Mouse (Mus musculus) embryonic facial prominence, embryonic 12.5 days (tissue): ENCODE measurements around the gene Tmem145. TPM values are rescaled to one million over a fixed set of nuclear protein-coding genes. Genes with fewer than 3 reads are reported as not detected.

ENCODE experiments used
- ATAC-seq: fragments of 200-750 bp; cut with Nextera tagmentation; 2 replicates; pipeline ENCODE4 v1.8.0; 2017; ENCODE audit not compliant: insufficient number of reproducible peaks, insufficient read depth, low FRiP score, low TSS enrichment
- H3K27ac ChIP-seq: fragments of 300-500 bp; sonication (generic); 2 replicates; pipeline ENCODE4 v1.5.1; 2016; ENCODE audit warnings: mild to moderate bottlenecking
- H3K27me3 ChIP-seq: fragments of 300-500 bp; sonication (generic); 2 replicates; pipeline ENCODE4 v1.6.1; 2016; ENCODE audit warnings: mild to moderate bottlenecking, moderate library complexity
- H3K36me3 ChIP-seq: fragments of 300-500 bp; sonication (generic); 2 replicates; pipeline ENCODE4 v1.6.1; 2016; ENCODE audit warnings: mild to moderate bottlenecking
- H3K4me1 ChIP-seq: fragments of 300-500 bp; sonication (generic); 2 replicates; pipeline ENCODE4 v1.6.1; 2016
- H3K4me2 ChIP-seq: fragments of 300-500 bp; sonication (generic); replicated peaks from 2 replicates; pipeline ENCODE4 v1.6.1; 2016; ENCODE audit warnings: mild to moderate bottlenecking, moderate library complexity
- H3K4me3 ChIP-seq: fragments of 300-500 bp; sonication (generic); 2 replicates; pipeline ENCODE4 v1.5.1; 2016; ENCODE audit warnings: mild to moderate bottlenecking
- H3K9ac ChIP-seq: fragments of 300-500 bp; sonication (generic); 2 replicates; pipeline ENCODE4 v1.6.1; 2016; ENCODE audit warnings: mild to moderate bottlenecking, moderate library complexity
- H3K9me3 ChIP-seq: fragments of 300-500 bp; sonication (generic); 2 replicates; pipeline ENCODE4 v1.6.1; 2016; ENCODE audit warnings: mild to moderate bottlenecking, moderate library complexity
- WGBS: fragments of 180-500 bp; shearing (Covaris S2); methylation state at CpG from one replicate; pipeline ENCODE4 v1.1.7; 2016; 5-methylcytosine and 5-hydroxymethylcytosine counted together
- polyA plus RNA-seq: library from polyadenylated mRNA; unstranded; fragments of >200 nt; fragmentation: Nextera tagmentation; extraction: Ambion mirVana; gene quantifications from 2 replicates; pipeline ENCODE4 v1.2.1, GENCODE M21; 2016

The Tmem145 gene
- polyA plus RNA-seq, 1 experiment from 2014 or later: 2.7 TPM

GRCm38 (mm10) chr7:25270652-25271633 lies 35.0 kb upstream of the Tmem145 start:
- no peak overlapping the region for H3K9ac ChIP-seq
- ATAC-seq: no peak
- no peak overlapping the region for H3K27ac ChIP-seq

DNA sequence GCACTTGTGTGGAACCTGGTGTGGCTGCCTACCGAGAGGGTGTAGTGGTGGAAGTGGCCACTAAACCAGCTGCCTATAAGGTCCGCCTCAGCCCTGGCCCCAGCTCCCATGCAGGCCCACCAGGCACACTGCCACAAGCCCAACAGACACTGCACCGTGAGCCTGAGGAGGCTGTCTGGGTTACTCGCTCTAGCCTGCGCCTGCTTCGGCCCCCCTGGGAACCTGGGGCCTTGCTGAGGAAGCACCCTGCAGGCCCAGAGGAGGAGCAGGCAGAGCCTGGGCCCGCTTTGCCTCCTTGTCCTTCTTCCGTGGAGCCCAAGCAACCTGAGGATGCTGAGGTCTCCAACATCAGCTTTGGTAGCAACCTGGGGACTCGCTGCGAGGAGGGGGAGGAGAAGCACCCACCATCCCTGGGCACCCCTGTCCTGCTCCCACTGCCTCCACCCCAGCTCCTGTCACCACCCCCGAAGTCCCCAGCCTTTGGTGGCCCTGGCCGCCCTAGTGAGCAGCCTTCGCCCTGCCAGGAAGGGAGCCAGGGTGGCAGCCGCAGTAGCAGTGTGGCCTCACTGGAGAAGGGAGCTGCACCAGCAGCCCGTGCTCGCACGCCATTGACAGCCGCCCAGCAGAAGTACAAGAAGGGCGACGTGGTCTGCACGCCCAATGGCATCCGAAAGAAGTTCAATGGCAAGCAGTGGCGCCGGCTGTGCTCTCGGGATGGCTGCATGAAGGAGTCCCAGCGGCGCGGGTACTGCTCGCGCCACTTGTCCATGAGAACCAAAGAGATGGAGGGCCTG lies 34.1 kb upstream of the Tmem145 start:
- WGBS: 85% methylated on average over 30 of the region's 30 CpGs
- peaks cover 37% of the 10 kb centered on the region for H3K36me3 ChIP-seq
- no peaks in the 10 kb centered on the region for H3K27me3 ChIP-seq
- H3K27ac ChIP-seq: no peak overlapping the region
- H3K4me1 ChIP-seq: peaks cover 29% of the 10 kb centered on the region
- no peak overlapping the region for H3K4me3 ChIP-seq
- no peak overlapping the region for H3K9ac ChIP-seq
- ATAC-seq: no peak
- no peaks in the 10 kb centered on the region for H3K9me3 ChIP-seq
- H3K4me2 ChIP-seq: no peak overlapping the region

More at GRCm38 (mm10) chr7:25270652-25271633, 35.0 kb upstream of the Tmem145 start:
- WGBS: 90% methylated on average over 35 of the region's 35 CpGs
- Histone ChIP-seq H3K9me3 (no peaks in the 10 kb centered on the region), H3K4me2 (no peak overlapping the region), H3K36me3 (peaks cover 37% of the 10 kb centered on the region), H3K4me3 (no peak overlapping the region), H3K27me3 (no peaks in the 10 kb centered on the region), H3K4me1 (peaks cover 27% of the 10 kb centered on the region)

GRCm38 (mm10) chr7:25272445-25273258 lies 33.3 kb upstream of the Tmem145 start:
- Histone ChIP-seq H3K27me3 (no peaks in the 10 kb centered on the region), H3K9ac (no peak overlapping the region), H3K27ac (no peak overlapping the region), H3K36me3 (peaks cover 37% of the 10 kb centered on the region), H3K4me1 (peaks cover 32% of the 10 kb centered on the region), H3K4me2 (no peak overlapping the region), H3K9me3 (no peaks in the 10 kb centered on the region), H3K4me3 (no peak overlapping the region)
- ATAC-seq: no peak
- 88% methylated on average over 38 of the region's 38 CpGs for WGBS

DNA sequence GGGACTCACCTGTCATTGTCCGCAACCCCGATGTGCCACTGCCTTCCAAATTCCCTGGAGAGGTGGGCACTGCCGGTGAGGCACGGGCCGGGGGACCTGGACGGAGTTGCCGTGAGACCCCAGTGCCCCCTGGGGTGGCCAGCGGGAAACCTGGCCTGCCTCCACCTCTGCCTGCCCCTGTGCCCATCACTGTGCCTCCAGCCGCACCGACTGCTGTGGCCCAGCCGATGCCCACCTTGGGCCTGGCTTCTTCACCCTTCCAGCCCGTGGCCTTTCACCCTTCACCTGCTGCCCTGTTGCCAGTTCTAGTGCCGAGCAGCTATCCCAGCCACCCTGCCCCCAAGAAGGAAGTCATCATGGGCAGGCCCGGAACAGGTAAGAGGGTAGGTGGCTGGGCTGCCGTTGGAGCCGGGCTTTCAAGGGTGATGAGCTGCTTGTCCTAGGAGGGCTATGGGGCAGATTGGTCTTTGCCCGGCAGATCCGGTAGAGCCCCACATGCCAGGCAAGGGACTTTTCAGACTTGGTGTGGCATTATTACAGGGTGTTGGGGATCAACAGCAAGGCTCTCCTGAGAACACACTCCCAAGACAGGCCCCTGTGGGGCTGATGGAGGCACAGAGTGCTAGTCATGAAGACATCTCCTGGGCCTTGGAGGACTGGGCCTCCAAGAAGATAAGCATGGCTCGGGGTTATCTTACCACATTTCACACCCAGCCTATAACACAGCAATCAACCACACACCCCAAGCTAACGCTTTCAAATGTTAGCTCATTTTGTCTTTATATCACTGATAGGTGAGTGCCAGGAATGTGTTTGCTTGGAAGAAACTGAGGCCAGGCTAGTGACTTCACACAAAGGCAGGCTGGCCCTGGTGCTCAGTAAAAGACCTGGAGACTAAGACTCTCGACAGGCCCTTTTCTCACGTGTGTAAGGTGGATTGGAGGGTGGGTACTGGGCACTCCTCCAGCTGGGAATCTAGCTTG lies 32.4 kb upstream of the Tmem145 start:
- Histone ChIP-seq H3K4me2 (no peak overlapping the region), H3K4me3 (no peak overlapping the region), H3K4me1 (peaks cover 36% of the 10 kb centered on the region), H3K9ac (no peak overlapping the region), H3K9me3 (no peaks in the 10 kb centered on the region), H3K36me3 (peaks cover 37% of the 10 kb centered on the region), H3K27ac (no peak overlapping the region), H3K27me3 (no peaks in the 10 kb centered on the region)
- 93% methylated on average over 22 of the region's 22 CpGs for WGBS
- no peak for ATAC-seq

DNA sequence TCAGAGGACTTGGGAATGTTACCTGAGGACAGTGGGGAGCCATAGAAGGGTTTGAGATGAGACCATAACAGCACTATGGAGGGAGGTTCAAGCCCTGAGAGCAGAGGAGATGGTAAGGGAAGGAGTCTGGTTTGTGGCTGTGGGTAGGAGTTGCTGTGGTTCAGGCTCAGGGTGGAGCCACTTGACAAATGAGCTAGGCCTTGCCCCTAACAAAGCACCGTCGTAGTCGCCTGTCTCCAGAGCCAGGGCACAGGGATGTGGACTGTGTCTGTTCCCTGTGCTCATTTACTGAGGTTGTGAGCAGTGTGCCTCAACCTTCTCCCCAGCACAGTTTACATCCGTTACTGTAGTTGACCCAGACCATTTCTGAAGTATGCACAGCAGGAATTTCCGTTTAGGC lies 31.3 kb upstream of the Tmem145 start:
- no peak for ATAC-seq
- Histone ChIP-seq H3K4me3 (no peak overlapping the region; the same call in 1 of the 2 replicates), H3K4me2 (no peak overlapping the region), H3K4me1 (peaks cover 28% of the 10 kb centered on the region), H3K27me3 (no peaks in the 10 kb centered on the region), H3K27ac (0 out of 2 replicates have a peak overlapping the region, but pooled peaks have one; percentile 72), H3K9ac (0 out of 2 replicates have a peak overlapping the region, but pooled peaks have one; percentile 4), H3K9me3 (no peaks in the 10 kb centered on the region), H3K36me3 (peaks cover 37% of the 10 kb centered on the region)
- 66% methylated on average over 5 of the region's 5 CpGs for WGBS

GRCm38 (mm10) chr7:25274996-25275395 lies 30.9 kb upstream of the Tmem145 start:
- Histone ChIP-seq H3K9me3 (no peaks in the 10 kb centered on the region), H3K4me1 (peaks cover 25% of the 10 kb centered on the region), H3K4me2 (no peak overlapping the region), H3K27ac (peak overlapping the region; percentile 72; the same call in 1 of the 2 replicates), H3K4me3 (no peak overlapping the region; the same call in 1 of the 2 replicates), H3K36me3 (peaks cover 37% of the 10 kb centered on the region), H3K27me3 (no peaks in the 10 kb centered on the region), H3K9ac (0 out of 2 replicates have a peak overlapping the region, but pooled peaks have one; percentile 4)
- WGBS: 89% methylated on average over 3 of the region's 3 CpGs
- ATAC-seq: no peak

DNA sequence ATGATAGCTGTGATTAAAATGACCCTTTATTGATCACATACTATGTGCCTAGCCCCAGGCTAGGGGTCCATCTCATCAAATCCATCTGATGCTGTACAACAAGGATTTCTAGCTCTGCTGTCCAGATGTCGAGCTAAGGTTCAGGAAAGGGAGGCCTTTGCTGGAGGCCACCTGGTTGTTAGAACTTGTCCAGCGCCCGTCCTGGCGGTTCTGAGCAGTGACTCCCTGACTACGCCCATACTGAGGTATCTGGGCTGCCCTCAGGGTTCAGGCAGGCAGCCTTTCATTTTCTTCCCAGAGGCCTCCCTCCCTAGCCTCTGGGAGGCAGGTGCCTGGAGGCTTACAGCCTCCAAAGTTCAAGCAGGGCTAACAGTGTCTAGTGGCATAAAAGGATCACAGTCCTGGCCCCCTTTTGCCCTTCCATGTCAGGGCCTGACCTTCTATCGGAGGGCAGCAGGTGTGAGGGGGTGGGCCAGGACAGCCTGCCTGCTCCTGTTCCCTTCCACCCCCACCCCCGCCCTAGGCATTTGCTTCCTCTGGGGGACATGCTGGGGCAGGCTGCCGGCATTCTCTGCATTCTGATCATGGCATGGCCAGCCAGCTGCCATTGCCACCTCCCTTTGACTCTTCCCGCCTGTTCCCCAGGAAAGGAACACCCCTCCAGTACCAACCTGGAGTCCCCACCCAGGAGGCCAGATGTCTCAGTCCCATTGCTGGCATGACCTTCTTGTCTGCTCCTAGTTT lies 30.2 kb upstream of the Tmem145 start:
- Histone ChIP-seq H3K27me3 (no peaks in the 10 kb centered on the region), H3K36me3 (peaks cover 37% of the 10 kb centered on the region), H3K9ac (peak overlapping the region; percentile 0; the same call in 1 of the 2 replicates), H3K9me3 (no peaks in the 10 kb centered on the region), H3K4me2 (no peak overlapping the region), H3K4me3 (no peak overlapping the region), H3K4me1 (peaks cover 27% of the 10 kb centered on the region), H3K27ac (peak overlapping the region; percentile 72)
- 41% methylated on average over 9 of the region's 9 CpGs for WGBS
- no peak for ATAC-seq

DNA sequence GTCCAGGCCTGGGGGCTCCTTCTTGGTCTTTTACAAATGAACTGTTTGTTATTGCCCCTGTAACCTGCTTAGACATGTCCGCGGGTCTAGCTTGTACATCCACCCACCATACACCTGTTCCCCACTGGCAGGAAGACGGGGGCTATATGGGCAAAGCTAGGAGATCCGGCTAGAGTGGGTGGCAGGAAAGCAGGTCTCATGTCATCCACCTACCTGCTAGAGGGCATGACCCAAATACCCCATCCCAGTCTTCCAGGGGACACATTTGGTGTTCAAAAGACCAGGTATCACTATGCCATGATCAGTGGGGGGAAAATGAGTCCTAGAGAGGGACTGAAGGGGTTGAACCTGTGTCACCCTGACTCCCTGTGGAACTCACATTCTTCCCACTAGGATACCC lies 28.5 kb upstream of the Tmem145 start:
- no peak for ATAC-seq
- Histone ChIP-seq H3K4me2 (peak overlapping the region; percentile 92), H3K9me3 (no peaks in the 10 kb centered on the region), H3K4me3 (peak overlapping the region; percentile 89), H3K27ac (peak overlapping the region; percentile 99), H3K9ac (peak overlapping the region; percentile 61), H3K27me3 (no peaks in the 10 kb centered on the region), H3K4me1 (peaks cover 37% of the 10 kb centered on the region), H3K36me3 (peaks cover 21% of the 10 kb centered on the region)
- 82% methylated on average over 4 of the region's 4 CpGs for WGBS

DNA sequence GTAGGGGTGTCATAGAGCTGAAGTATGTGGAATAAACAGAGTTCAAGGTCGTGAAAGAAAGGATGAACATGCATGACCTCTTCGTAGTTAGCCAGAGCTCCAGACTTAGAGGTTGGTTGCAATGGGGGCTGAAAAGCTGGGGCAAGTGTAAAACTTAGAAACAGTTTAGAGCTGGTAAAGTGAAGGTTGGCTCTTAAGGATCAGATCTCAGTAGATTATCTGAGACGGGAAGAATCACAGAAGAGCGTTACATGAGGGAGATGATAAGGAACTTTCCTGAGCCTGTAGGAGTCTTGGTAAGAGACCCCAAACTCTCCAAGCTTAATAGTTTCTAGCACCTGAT lies 27.9 kb upstream of the Tmem145 start:
- H3K4me2 ChIP-seq: peak overlapping the region; percentile 92
- 9% methylated on average over 4 of the region's 4 CpGs for WGBS
- peaks cover 38% of the 10 kb centered on the region for H3K4me1 ChIP-seq

More for the DNA sequence above, 27.9 kb upstream of the Tmem145 start:
- Histone ChIP-seq H3K9me3 (no peaks in the 10 kb centered on the region), H3K4me3 (peak overlapping the region; percentile 89), H3K9ac (peak overlapping the region; percentile 61), H3K27ac (peak overlapping the region; percentile 99), H3K27me3 (no peaks in the 10 kb centered on the region), H3K36me3 (peaks cover 15% of the 10 kb centered on the region)
- ATAC-seq: no peak
